Mouse (Mus musculus): ENCODE measurements around the gene Rnf114. TPM values are rescaled to one million over a fixed set of nuclear protein-coding genes. Genes with fewer than 3 reads are reported as not detected.

Gene Rnf114
- polyA plus RNA-seq, 1 experiment from 2014 or later = 62.2 TPM

GRCm38 (mm10) chr2:167485501-167486377, 6.7 kb upstream of the Rnf114 start:
- peak overlapping the region; percentile 68 for H3K27ac ChIP-seq (ENCODE audit: low read depth, low read length)
- TF ChIP-seq CTCF (IDR thresholded peaks at IDR 0.05; ENCODE audit: low read depth) = 0 out of 2 replicates have a peak, but pooled peaks have one; percentile 17
- H3K4me2 ChIP-seq (replicated peaks; ENCODE audit: low read depth) = peak overlapping the region; percentile 6; the same call in 1 of the 2 replicates
- no peaks in the 10 kb centered on the region for H3K27me3 ChIP-seq (replicated peaks; ENCODE audit: control insufficient read depth, insufficient read depth, low read length)
- no peaks in the 10 kb centered on the region for H3K9me3 ChIP-seq (ENCODE audit: control insufficient read depth)
- H3K36me3 ChIP-seq (ENCODE audit: control insufficient read depth, insufficient read depth) = peaks cover 36% of the 10 kb centered on the region
- H3K4me3 ChIP-seq (ENCODE audit: low read depth, low read length) = no peak overlapping the region
- ATAC-seq = peak; percentile 68
- 56% methylated on average over 7 of the region's 7 CpGs for WGBS
- 0 out of 2 replicates have a peak overlapping the region, but pooled peaks have one; percentile 26 for H3K9ac ChIP-seq (ENCODE audit: low read depth, low read length)
- H3K4me1 ChIP-seq (replicated peaks; ENCODE audit: control insufficient read depth, insufficient read depth, low read length) = no peaks in the 10 kb centered on the region; the same call in 1 of the 2 replicates

DNA sequence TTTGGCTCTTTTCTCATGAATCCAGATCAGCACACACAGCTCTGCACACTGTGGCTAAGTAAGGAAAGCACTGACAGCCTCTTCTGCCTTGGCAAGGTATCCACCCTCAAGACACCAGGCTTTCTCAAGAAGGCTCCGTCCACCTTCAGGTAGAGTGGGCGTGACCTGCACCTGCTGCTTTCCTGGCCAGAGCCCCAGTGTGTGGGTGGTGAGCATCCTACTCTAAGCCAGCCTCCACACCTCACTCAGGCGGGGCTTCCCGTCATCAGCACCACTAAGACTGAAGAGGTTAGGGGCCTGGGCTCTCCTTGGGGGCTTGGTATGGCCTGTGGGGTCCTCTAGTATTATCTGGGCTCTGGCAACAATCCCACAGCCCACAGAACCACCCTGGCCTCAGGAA, 5.9 kb upstream of the Rnf114 start:
- TF ChIP-seq CTCF (IDR thresholded peaks at IDR 0.05; ENCODE audit: low read depth) = no peak
- no peaks in the 10 kb centered on the region for H3K9me3 ChIP-seq (ENCODE audit: control insufficient read depth)
- H3K4me1 ChIP-seq (replicated peaks; ENCODE audit: control insufficient read depth, insufficient read depth, low read length) = peaks cover 4% of the 10 kb centered on the region; the same call in 1 of the 2 replicates
- 0 out of 2 replicates have a peak overlapping the region, but pooled peaks have one; percentile 26 for H3K9ac ChIP-seq (ENCODE audit: low read depth, low read length)
- WGBS = 49% methylated on average over 4 of the region's 4 CpGs
- no peaks in the 10 kb centered on the region for H3K27me3 ChIP-seq (replicated peaks; ENCODE audit: control insufficient read depth, insufficient read depth, low read length)
- H3K36me3 ChIP-seq (ENCODE audit: control insufficient read depth, insufficient read depth) = peaks cover 34% of the 10 kb centered on the region
- H3K27ac ChIP-seq (ENCODE audit: low read depth, low read length) = peak overlapping the region; percentile 68
- no peak for ATAC-seq
- H3K4me2 ChIP-seq (replicated peaks; ENCODE audit: low read depth) = no peak overlapping the region
- no peak overlapping the region for H3K4me3 ChIP-seq (ENCODE audit: low read depth, low read length)

GRCm38 (mm10) chr2:167487551-167487950, 4.9 kb upstream of the Rnf114 start:
- Histone ChIP-seq H3K4me2 (replicated peaks; ENCODE audit: low read depth) (no peak overlapping the region), H3K9ac (ENCODE audit: low read depth, low read length) (no peak overlapping the region), H3K9me3 (ENCODE audit: control insufficient read depth) (no peaks in the 10 kb centered on the region), H3K27ac (ENCODE audit: low read depth, low read length) (no peak overlapping the region), H3K4me1 (replicated peaks; ENCODE audit: control insufficient read depth, insufficient read depth, low read length) (peaks cover 6% of the 10 kb centered on the region; the same call in 1 of the 2 replicates), H3K36me3 (ENCODE audit: control insufficient read depth, insufficient read depth) (peaks cover 33% of the 10 kb centered on the region), H3K27me3 (replicated peaks; ENCODE audit: control insufficient read depth, insufficient read depth, low read length) (no peaks in the 10 kb centered on the region), H3K4me3 (ENCODE audit: low read depth, low read length) (no peak overlapping the region)
- no peak for TF ChIP-seq CTCF (IDR thresholded peaks at IDR 0.05; ENCODE audit: low read depth)
- 83% methylated on average over 6 of the region's 6 CpGs for whole genome bisulfite sequencing
- no peak for ATAC-seq

- no peak for TF ChIP-seq CTCF (IDR thresholded peaks at IDR 0.05; ENCODE audit: low read depth)
- H3K4me1 ChIP-seq (replicated peaks; ENCODE audit: control insufficient read depth, insufficient read depth, low read length) = peaks cover 6% of the 10 kb centered on the region; the same call in 1 of the 2 replicates
- WGBS = 88% methylated on average over 6 of the region's 6 CpGs
These were observed 4.5 kb upstream of the Rnf114 start for GRCm38 (mm10) chr2:167487994-167488393.

GRCm38 (mm10) chr2:167490813-167491525, 1.5 kb upstream of the Rnf114 start:
- Histone ChIP-seq H3K4me3 (ENCODE audit: low read depth, low read length) (0 out of 2 replicates have a peak overlapping the region, but pooled peaks have one; percentile 100), H3K4me2 (replicated peaks; ENCODE audit: low read depth) (peak overlapping the region; percentile 87)
- 85% methylated on average over 4 of the region's 4 CpGs for WGBS

More at GRCm38 (mm10) chr2:167487994-167488393, 4.5 kb upstream of the Rnf114 start:
- H3K9me3 ChIP-seq (ENCODE audit: control insufficient read depth) = no peaks in the 10 kb centered on the region
- H3K4me2 ChIP-seq (replicated peaks; ENCODE audit: low read depth) = no peak overlapping the region
- H3K4me3 ChIP-seq (ENCODE audit: low read depth, low read length) = no peak overlapping the region
- no peak overlapping the region for H3K9ac ChIP-seq (ENCODE audit: low read depth, low read length)
- H3K27me3 ChIP-seq (replicated peaks; ENCODE audit: control insufficient read depth, insufficient read depth, low read length) = no peaks in the 10 kb centered on the region
- no peak for ATAC-seq
- no peak overlapping the region for H3K27ac ChIP-seq (ENCODE audit: low read depth, low read length)
- H3K36me3 ChIP-seq (ENCODE audit: control insufficient read depth, insufficient read depth) = peaks cover 29% of the 10 kb centered on the region

More at GRCm38 (mm10) chr2:167490813-167491525, 1.5 kb upstream of the Rnf114 start:
- H3K9me3 ChIP-seq (ENCODE audit: control insufficient read depth) = no peaks in the 10 kb centered on the region
- TF ChIP-seq CTCF (IDR thresholded peaks at IDR 0.05; ENCODE audit: low read depth) = no peak
- peaks cover 6% of the 10 kb centered on the region; the same call in 1 of the 2 replicates for H3K4me1 ChIP-seq (replicated peaks; ENCODE audit: control insufficient read depth, insufficient read depth, low read length)
- H3K9ac ChIP-seq (ENCODE audit: low read depth, low read length) = peak overlapping the region; percentile 98; the same call in 1 of the 2 replicates
- ATAC-seq = no peak
- no peak overlapping the region for H3K27ac ChIP-seq (ENCODE audit: low read depth, low read length)
- H3K27me3 ChIP-seq (replicated peaks; ENCODE audit: control insufficient read depth, insufficient read depth, low read length) = no peaks in the 10 kb centered on the region
- 0 out of 2 replicates have a peak, but pooled peaks cover 5% of the 10 kb centered on the region for H3K36me3 ChIP-seq (ENCODE audit: control insufficient read depth, insufficient read depth)
